Mouse (Mus musculus) c-Kit-negative CD71-positive TER-119-positive erythroid progenitor cells, embryonic 14.5 days (primary cell): ENCODE measurements at regions not wholly inside any gene's neighbourhood (a gene's known extent, or its start where the extent isn't known, plus 50 kb on each side); places are given as distances from the start of the nearest gene placed in this dataset.

Experiments used
- DNase-seq: peaks from one replicate; pipeline ENCODE4 v3.0.0-alpha.2; 2013; ENCODE audit warnings: low read depth, low spot score

DNA sequence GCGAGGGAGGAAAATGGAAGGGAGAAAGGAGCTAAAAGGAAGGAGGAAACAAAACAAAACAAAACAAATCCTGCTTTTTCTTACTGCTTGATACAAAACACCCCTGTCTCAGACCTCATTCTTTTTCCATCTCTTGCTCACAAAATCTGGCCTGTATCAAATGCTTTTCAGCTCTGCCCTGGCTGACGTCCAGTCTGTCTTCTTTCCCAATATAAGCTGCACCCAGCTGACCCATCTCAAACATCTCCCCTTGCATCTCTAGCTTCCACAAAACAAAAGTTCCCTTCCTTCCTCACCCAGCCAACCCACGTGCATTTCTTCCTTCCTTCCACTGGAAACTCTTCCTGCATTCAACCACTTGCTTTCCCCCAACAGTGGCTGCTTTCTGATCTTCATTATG lies 183.1 kb upstream of the Usp25 start:
- no peak for DNase-seq

DNA sequence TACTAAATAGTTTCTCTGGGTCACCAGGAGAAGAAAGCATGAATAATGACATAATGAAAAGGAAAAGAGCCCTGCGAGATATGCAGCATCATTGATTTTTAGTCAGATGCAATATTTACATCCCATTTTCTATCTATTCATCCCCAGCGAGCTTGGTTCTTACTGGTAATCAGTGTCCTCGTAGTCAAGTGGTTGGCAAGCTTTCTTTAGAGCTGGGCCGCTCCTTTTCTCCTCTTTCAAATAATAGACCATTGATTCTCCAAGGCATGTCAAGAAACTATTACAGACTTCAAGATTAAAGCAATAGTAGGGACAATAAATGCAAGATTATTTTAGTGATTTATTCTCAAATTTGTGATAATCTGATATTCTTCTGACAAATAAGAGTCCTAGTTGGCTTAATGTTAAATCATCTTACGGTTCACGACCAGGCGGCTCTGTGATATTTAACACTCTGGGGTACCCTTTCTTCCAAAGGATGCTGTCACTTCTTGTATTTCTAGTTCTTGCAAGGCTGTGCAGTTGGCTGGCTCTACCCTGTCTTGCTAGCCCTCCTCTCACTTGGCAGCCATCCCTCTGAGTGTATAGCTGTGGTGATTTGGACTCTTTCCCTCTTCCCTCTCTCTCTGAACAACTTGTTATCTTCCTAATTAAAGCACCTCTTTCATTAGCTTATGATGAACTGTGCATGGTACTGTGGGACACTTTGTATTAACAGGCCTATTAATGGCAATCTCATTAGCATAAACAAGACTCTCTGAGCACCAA lies 185.6 kb upstream of the Usp25 start:
- no peak for DNase-seq

DNA sequence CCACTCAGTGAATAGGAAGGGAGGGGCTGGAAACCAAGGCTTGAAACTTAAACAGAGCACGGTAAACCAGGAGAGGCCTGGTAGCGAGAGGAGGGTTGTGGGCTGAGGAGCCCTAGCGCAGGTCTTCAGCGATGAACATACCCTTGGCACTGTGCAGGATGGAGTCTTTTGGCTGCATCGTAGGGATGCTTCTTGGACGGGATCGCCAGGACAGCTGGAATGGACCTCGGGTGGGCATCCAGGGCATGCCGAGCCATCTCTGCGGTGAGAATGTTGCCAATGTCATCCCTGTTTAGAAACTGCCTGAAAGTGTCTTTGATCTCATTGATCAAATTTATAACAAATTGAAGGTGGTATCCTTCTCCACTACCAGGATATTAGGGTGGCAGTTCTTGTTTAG lies 192.2 kb upstream of the Usp25 start:
- no peak for DNase-seq

DNA sequence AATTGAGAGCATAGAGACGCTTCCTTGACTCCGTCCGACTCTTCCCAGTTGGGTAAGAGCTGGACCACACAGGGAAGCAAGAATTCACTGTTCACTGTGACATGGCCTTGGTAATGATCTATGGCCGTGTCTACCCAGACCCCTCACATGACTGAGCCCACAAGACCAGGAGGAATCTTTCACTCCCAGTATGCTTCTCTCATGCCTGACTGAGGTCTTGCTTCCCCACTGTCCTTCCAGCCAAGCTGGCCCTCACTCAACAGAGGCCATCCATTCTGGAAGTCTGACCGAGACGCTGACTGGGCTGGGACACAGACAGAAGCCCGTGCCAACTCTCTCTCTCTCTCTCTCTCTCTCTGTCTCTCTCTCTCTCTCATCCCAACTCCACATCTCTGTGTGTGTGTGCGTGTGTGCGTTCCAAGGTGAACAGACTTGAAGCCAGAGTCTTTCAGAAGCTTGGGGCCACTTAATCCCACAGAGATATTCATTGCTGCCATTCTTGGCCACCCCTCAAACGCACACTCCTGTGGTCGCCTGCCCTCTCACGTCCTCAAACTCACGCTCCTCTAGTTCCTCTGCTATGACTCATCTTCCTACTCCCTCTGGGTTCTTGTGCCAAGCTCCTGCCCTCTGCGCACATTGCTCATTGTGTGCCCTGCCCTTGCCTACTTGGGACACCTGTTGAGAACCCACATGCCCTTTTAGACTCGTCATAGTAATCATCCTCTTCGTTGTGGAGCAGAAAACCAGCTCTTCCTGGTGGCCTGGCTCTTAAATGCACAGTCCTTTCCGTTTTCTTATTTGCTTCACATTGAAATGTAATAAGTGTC lies 197.2 kb upstream of the Usp25 start:
- no peak for DNase-seq

DNA sequence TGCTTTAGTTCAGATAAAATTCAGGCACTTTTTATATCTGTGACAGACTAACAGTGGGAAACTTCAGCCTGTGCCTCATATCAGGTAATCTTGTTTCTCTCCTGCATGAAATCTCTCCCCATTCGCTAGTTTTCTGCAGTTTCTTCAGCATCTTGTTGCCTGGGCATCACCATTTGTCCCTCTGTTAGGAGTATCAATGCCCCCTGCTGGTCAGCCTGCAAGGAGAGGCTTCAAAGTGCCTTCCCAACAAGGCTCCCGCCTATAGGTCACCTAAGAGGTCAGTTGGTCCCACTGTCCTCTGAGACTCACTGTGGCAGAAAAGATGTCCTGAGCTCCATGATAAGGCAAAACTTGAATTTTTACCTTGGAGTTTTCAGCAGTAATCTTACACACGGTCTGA lies 209.8 kb upstream of the Usp25 start:
- DNase-seq: no peak

DNA sequence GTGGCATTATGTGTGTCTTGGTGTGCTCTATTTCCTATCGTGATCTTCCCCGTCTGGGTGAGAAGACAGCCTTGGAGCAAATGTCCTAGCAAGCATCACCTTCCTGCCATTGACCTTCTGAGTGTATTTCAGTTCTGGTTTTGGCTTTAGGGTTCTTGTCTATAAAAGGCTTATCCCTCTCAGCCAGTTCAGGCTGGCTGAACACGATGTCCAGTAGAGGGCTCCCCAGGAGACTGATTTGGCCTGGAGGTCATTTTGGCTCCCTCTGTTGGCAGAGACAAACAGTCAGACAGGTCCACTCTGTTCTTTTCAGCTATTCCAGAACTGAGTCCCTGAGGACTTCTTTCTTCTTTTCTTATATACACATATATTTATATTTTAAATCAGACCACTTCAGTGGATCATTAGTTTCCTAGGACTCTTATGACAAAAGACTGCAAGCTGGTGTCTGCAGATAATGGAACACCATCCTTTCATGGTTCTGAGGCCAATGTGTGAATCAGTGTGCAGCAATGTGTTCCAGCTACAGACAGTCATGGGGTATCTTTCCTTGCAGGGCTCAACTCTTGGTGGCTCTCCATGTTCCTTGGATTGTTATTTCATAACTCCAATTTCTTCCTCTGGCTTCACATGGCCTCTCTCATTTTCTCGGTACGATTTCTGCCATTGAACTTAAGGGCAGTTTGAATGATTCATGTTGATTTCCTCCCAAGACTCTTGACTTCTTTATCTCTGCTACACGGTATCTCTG lies 226.9 kb upstream of the Usp25 start:
- DNase-seq: no peak

DNA sequence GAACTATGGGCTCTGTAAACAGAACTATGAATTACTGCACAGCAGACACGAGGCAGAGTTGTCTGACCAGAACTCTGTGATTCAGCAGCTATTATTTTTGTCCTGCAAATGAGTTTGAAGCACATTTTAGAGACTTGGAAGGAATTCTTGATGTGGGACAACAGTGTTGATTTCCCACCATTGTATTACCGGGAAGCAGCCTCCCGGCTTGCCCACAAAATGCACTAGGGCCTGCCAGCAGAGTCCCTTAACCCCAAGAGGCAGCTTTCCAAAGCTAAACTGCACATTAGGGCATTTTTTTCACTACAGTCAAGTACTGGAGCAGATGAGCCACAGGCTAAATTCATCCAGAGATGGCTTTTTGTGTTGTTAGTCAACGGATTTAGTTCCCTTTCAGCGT lies 230.8 kb upstream of the Usp25 start:
- no peak for DNase-seq

DNA sequence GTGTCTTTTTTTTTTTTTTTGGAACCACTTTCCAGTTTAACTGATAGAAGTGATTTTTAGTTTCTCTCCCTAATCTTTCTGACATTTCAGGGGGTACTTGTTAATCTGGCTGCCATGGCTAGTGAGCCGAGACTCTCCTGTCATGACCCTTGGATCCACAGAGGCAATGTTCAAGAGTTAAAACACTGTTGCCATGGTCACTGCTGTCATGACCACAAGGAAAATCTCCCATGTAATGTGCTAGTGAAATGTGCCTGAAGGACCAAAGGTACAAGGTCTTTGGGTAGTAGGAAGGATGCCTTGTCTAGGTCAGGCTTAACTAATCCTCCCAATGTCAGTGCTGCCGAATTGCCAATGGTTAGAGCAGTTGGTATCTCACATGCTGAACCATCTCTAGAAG lies 237.7 kb upstream of the Usp25 start:
- DNase-seq: no peak

DNA sequence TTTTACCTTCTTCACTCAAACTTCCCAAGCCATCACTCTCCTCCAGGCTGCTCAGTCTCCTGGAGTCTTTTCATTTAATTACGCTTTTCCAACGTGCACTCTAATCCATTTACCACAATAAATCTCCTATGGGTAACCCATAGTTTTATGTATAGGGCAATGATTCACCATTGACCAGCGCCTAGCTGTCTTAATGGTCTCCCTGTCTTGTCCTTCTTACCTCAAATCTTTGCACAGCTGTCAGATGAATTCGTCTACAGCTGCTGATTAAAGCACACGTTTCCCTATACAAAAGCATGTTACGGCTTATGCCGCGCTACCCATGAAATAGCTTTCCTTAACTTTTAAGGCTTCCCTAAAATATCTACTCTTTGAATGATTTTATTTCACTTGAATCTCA lies 239.5 kb upstream of the Usp25 start:
- DNase-seq: no peak

DNA sequence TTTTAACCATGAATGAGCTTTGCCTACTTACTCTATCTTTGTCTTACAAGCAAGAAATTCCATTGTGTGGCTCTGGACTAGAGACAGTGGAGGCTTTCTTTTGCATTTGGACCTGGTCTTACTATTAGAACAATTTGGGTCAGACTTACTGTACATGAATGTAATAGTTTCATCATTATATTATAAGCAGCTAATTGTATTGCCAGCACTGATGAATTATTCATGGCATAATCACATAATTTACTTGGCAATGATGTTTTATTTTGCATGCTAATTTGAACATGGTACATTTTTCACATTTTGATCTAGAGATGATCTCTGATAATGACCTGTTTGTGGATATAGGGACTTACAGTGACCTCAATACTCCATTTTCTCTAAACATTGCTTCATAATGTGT lies 240.0 kb upstream of the Usp25 start:
- no peak for DNase-seq

DNA sequence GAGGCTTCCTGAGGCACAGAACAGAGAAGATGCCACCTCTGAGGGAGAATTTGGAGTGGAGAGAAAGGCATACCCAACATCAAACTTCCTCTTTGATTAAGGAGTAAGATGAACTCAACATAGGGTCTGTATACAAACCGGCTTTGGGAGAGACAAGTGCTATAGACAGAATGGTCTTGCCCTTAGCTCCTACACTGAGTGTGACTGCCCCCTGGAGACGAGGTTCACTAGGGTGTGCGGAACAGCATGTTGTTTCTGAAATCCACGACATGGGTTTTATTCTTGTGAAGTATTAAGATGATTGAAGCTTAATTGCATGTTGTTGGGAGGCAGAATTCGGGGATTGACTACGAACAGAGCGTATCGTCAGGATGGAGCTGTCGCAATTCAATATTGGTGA lies 244.9 kb upstream of the Usp25 start:
- no peak for DNase-seq

DNA sequence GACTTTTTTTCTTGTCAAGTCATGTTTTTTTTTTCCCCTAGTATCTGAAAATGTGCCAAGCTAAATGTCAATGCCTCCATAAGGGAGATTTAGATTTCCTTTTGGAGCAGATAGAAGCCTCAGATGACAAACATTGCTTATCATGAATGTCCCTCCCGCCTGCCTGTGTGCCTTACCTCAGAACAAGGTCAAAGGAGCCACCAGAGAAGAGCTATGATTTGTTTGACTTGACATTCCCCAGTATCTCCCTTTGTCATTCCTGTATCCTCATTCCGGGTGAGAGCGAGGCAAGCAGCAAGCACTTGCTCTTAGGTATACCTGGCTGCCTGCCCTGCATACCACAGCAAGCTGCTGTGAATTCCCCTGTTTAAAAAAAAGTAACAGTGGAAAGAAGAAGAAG lies 246.9 kb upstream of the Usp25 start:
- DNase-seq: no peak

DNA sequence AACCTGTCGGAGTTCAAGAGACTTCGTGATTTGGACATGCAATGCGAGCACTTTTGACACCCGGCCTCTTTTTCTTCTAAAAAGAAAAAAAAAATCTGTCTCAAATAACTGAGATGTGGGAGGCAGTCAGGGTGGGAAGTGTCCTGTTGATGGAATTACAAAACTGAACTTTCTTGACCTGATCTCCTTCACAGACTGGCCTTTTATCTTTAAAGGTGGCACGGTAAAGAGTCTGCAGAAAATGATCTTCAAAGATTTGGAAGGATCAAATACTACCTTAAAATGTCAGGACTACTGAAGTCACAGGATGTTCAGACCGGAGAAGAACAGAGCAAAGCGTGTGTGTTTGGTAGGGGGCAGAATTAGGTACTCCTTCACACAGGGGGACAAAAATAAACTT lies 248.0 kb upstream of the Usp25 start:
- no peak for DNase-seq

DNA sequence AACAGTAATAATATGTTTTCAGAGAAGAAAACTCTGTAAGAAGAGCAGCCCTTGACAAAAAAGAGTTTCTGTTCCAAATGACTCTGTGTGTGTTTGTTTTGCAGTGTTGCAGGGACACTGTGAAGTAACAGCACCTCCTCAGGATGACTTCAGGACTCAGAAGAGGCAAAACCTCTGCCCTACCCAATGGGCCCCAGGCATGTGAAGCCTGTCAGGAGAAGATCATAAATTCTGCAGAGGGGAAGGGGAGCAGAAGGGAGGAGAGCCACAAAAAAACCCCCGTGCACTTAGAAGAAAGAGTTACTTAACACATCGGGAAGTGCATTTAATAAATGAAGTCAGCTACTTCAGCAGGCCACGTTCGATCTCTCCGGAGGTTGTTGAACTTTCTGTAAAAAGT lies 248.5 kb upstream of the Usp25 start:
- no peak for DNase-seq

DNA sequence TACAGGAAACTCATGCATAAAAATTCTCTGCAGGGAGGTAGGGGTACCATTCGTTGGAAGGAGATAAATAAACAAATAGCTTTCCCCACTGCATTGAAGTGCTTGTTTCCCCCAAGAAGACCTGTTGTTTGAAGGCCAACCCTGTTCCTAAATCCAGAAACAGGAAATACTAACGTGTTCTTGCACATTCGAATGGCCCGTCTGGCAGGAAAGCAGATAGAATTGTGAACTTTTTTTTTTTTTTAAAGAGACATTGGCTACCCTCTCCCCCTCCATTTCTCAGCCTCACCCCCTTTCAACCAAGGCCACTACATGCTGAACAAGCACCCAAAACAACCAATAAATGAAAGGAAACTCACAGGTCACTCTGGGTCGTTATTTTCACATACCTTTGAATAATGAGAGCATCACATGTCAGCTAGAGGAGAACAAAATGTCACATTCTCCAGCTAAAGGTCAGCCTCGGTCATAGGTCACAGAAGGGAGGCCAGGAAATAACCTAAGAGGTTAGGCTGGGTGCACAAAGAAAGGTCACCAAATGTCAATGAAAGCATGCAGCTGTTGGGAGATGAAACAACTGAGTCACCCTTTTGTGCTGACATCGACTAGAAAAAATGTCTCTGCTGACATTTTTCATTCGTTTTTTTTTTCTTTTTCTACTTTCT lies 250.8 kb upstream of the Usp25 start:
- DNase-seq: no peak

DNA sequence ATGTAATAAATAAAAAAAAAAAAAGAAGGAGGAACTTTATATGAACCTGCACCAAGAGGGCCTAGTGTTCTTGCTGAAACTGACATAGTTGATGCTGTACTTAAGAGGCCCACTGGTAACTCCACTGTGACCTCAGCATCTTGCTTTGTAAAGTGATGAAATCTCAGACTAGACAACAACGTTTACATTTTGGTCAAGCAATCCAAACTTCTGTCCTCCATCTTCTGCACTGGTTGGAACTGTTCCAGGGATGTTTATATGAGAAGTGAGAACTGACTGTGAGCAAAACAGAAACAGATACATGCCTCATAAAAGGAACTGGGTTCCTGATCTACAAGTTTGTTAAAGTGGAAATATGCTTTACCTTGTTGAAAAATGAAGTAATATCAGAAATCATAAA lies 251.7 kb upstream of the Usp25 start:
- no peak for DNase-seq

DNA sequence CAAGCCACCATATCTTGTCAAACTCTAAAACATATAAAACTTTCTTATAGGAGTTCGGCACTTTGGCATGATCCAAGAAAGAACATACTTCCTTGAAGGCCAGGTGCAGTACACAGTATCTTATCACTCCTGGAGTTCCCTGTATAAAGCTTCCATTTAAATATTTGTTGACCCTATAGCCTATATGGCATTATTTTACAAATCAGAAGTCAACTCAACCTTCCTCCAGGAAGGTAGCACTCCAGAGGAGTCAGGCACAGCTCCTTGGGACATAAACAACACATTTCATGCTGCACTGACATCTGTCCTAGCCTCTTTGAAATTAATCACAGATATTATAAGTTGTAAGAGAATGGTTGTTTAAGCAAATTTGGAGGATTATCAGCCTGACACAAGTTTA lies 252.5 kb upstream of the Usp25 start:
- no peak for DNase-seq

DNA sequence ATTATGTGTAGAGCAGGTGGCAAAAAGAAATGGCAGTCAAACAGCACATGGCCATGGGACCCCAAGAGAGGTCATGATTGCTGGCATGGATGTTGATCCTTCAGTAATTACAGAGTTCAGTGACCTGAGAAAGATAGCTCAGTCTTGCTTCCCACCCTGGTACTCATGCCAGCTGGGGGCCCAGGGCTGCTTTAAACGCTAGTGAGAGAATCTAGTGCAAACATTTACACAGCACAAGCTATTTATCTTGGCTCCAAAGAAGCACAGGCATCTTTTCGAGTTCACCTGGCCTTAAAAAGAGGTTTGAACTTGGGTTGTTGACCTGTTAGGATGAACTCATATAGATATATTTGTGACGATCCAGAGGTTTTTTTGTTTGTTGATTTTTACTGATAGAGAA lies 258.6 kb upstream of the Usp25 start:
- no peak for DNase-seq

DNA sequence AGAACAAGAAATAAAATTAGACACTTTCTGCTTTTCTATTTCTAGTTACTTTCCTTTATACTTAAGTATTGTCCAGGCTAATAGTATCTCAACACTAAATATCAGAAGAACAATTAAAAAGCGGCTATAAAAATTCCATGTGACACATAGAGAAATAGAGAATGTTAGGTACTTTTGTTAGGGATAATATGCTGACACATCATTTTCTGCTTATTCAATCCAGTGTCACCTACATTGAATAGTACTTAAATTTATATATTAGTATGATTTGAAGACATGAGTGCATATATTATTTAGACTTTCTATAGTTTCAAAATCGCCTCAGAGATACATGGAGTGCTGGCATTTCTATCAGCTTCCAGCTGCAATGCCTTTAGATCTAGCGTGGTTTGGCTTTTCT lies 267.1 kb upstream of the Usp25 start:
- no peak for DNase-seq

DNA sequence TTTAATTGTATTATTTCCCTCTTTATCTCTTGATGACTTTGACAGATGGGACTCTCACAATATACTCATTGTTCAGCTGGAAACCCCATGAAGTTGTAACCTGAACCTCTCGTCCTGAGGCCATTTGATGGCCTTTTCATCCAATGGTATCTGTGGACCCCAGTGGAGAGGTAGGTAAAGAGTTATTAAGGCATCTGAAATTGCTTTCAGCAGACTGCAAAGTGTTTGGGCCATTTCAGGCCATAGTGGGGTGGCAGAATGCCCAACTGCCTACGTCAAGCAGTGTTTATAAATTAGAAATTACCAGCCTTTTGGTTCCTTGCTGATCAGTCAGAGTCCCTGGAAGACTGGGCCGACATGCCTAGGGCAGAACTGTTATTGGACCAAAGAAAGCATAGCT lies 272.4 kb upstream of the Usp25 start:
- DNase-seq: no peak

DNA sequence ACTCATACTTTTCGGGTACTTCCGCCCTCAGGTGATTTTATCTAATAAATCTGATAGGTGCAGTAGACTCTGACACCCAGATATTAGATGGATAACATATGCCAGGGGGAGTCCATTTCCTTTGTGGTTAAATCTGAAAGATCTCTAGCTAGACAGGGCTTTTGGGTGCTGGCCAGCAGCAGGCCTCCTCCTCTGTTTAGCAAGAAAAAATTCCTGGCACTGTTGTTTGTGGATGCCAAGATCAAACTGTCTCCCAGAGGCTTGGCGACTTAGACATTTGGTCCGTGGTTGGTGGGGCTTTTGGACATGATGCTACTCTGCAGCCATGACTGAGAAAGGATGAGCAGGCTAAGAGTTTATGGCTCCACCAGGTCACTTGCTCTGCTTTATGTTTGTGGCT lies 287.5 kb upstream of the Usp25 start:
- no peak for DNase-seq

DNA sequence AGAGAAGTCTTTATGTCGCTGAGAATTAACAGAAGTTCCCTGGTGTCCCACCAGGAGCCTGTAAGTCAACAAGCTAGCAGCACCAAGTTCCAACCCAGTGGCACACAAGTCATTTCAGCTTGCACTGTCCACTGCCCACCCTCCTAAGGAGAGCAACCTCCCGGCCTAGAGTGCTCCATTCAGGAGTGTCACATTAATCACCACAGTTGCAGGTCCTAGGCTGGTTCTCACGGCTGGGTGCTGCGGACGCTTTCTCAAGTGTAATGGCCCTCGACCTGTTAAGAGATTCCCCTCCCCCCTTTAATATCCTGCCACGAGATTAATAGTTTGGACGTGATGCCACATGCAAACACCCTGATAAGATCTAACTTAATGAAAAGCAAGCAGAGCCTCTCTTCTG lies 288.2 kb upstream of the Usp25 start:
- no peak for DNase-seq
